Mouse (Mus musculus) E14TG2a.4 (cell line): ENCODE measurements around the gene Psme3.

ENCODE experiments used
- CTCF ChIP-seq: conservative IDR thresholded peaks from 2 replicates; pipeline ENCODE4 v1.5.1; 2014; ENCODE audit warnings: low read length
- NANOG ChIP-seq: IDR thresholded peaks from 2 replicates; pipeline ENCODE4 v1.6.1; 2014; ENCODE audit warnings: borderline replicate concordance, low read length, mixed read lengths
- POU5F1 ChIP-seq: IDR thresholded peaks from 2 replicates; pipeline ENCODE4 v1.6.1; 2014; ENCODE audit warnings: low read length, borderline replicate concordance

DNA sequence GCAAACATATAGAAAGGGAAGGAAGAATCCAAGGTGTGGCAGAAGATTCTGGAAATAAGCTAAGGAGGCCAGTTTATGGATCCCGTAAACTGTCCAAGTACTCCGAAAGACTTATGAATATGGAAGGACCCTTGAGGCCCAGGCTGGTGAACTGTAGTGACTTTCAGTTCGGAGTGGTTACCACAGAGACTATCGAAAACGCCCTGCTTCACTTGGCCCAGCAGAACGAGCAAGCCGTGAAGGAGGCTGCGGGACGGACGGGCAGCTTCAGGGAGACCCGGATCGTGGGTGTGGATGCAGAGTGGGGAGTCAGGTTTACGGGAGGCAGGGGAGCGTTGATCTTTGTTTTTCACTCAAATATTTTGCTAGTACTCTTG, 36.8 kb upstream of the Psme3 start:
- no peak for TF ChIP-seq CTCF
- no peak for TF ChIP-seq POU5F1
- TF ChIP-seq NANOG: no peak
